Mouse (Mus musculus) spleen, postnatal 36 days (tissue): ENCODE data around the gene Fate1.
"Not testable (repeated sequence)": the region's sequence is repeated elsewhere in the genome, so short reads cannot be mapped to it uniquely, and the experiment has no call there.

Experiments
- DNase-seq, 2 experiments: peaks; one replicate each; pipeline ENCODE4 v3.0.0; 2022; ENCODE audit warnings: low spot score in 2 of 2, mixed read lengths in 1 of 2

The Fate1 gene

GRCm38 (mm10) chrX:71972686-71973085 is at the start of gene Fate1:
Gene Fate1, plus strand, starts transcription at chrX:71972986.
- DNase-seq, result no peak

GRCm38 (mm10) chrX:71946631-71947030 is 26.2 kb upstream of the Fate1 start:
- DNase-seq, result peak in 1 of 2 experiments; percentile 1

- no peak for DNase-seq
Measured at GRCm38 (mm10) chrX:71958366-71958765, 14.4 kb upstream of the Fate1 start.

- no peak for DNase-seq
Measured at GRCm38 (mm10) chrX:71962073-71963051, 10.4 kb upstream of the Fate1 start, which contains the start of gene Prrg3. Gene Prrg3, plus strand, starts transcription at chrX:71962624.

- DNase-seq, result no peak
Measured at GRCm38 (mm10) chrX:71963275-71963912, 9.4 kb upstream of the Fate1 start.

- DNase-seq, result no peak
Measured at GRCm38 (mm10) chrX:71968216-71968615, 4.6 kb upstream of the Fate1 start.

- DNase-seq, result no peak
Measured at GRCm38 (mm10) chrX:71968816-71969215, 4.0 kb upstream of the Fate1 start.

- no peak for DNase-seq
Measured at GRCm38 (mm10) chrX:71971325-71971724, 1.5 kb upstream of the Fate1 start.

- not testable (repeated sequence) for DNase-seq
Measured at GRCm38 (mm10) chrX:71977681-71978080, 4.9 kb downstream of the Fate1 start.

GRCm38 (mm10) chrX:71980443-71980842 is 7.7 kb downstream of the Fate1 start:
- DNase-seq, result no peak

- DNase-seq, result no peak
Measured at GRCm38 (mm10) chrX:71981322-71981721, 8.5 kb downstream of the Fate1 start.

GRCm38 (mm10) chrX:71983205-71983604 is 10.4 kb downstream of the Fate1 start:
- DNase-seq, result no peak

GRCm38 (mm10) chrX:71983775-71984174 is 11.0 kb downstream of the Fate1 start:
- no peak for DNase-seq

GRCm38 (mm10) chrX:71991549-71991948 is 18.8 kb downstream of the Fate1 start, which contains the start of gene Cnga2:
Gene Cnga2, plus strand, starts transcription at chrX:71991849.
- DNase-seq, result no peak

- no peak for DNase-seq
Measured at GRCm38 (mm10) chrX:71995972-71996371, 23.2 kb downstream of the Fate1 start.

GRCm38 (mm10) chrX:72009930-72010329 is 37.1 kb downstream of the Fate1 start:
- no peak for DNase-seq

GRCm38 (mm10) chrX:72012236-72012635 is 39.5 kb downstream of the Fate1 start:
- no peak for DNase-seq

GRCm38 (mm10) chrX:72012804-72013203 is 40.0 kb downstream of the Fate1 start:
- no peak for DNase-seq

GRCm38 (mm10) chrX:72022241-72022640 is 49.5 kb downstream of the Fate1 start:
- DNase-seq, result no peak

- no peak for DNase-seq
Measured at GRCm38 (mm10) chrX:72022750-72023398, 50.1 kb downstream of the Fate1 start.

GRCm38 (mm10) chrX:72023542-72023941 is 50.8 kb downstream of the Fate1 start:
- no peak for DNase-seq
